Mouse (Mus musculus): ENCODE data around the gene Aplp2. TPM values are rescaled to one million over a fixed set of nuclear protein-coding genes. Genes with fewer than 3 reads are reported as not detected.

Aplp2 gene
- polyA plus RNA-seq, 1 experiment from 2014 or later: 326 TPM

- peaks cover 30% of the 10 kb centered on the region for H3K4me1 ChIP-seq (ENCODE audit: control insufficient read depth, insufficient read depth, low read length)
- no peaks in the 10 kb centered on the region for H3K36me3 ChIP-seq (ENCODE audit: control insufficient read depth, insufficient read depth, low read length)
- WGBS: under 1% methylated on average over 93 of the region's 93 CpGs
- ATAC-seq (ENCODE audit: insufficient read depth, low FRiP score): peak; percentile 48
- peak overlapping the region; percentile 91 for H3K27ac ChIP-seq (ENCODE audit: low read length)
- H3K9me3 ChIP-seq (replicated peaks; ENCODE audit: control insufficient read depth, low read length): no peaks in the 10 kb centered on the region
- H3K27me3 ChIP-seq (ENCODE audit: control insufficient read depth, insufficient read depth, low read length): no peaks in the 10 kb centered on the region
- H3K4me3 ChIP-seq (replicated peaks; ENCODE audit: low read length): peak overlapping the region; percentile 89
- peak overlapping the region; percentile 94 for H3K9ac ChIP-seq (ENCODE audit: low read length)
- H3K4me2 ChIP-seq (ENCODE audit: low read depth, low read length): peak overlapping the region; percentile 79
These were observed 596 bp downstream of the Aplp2 start for GRCm38 (mm10) chr9:31210749-31211689.

- H3K9me3 ChIP-seq (replicated peaks; ENCODE audit: control insufficient read depth, low read length): no peaks in the 10 kb centered on the region
- no peaks in the 10 kb centered on the region for H3K27me3 ChIP-seq (ENCODE audit: control insufficient read depth, insufficient read depth, low read length)
- WGBS: 16% methylated on average over 7 of the region's 7 CpGs
- H3K4me3 ChIP-seq (replicated peaks; ENCODE audit: low read length): peak overlapping the region; percentile 89
- ATAC-seq (ENCODE audit: insufficient read depth, low FRiP score): no peak
- H3K4me2 ChIP-seq (ENCODE audit: low read depth, low read length): peak overlapping the region; percentile 79
- no peak overlapping the region for H3K27ac ChIP-seq (ENCODE audit: low read length)
- no peaks in the 10 kb centered on the region for H3K36me3 ChIP-seq (ENCODE audit: control insufficient read depth, insufficient read depth, low read length)
- H3K4me1 ChIP-seq (ENCODE audit: control insufficient read depth, insufficient read depth, low read length): peaks cover 38% of the 10 kb centered on the region
- H3K9ac ChIP-seq (ENCODE audit: low read length): peak overlapping the region; percentile 94
These were observed 1.5 kb downstream of the Aplp2 start for GRCm38 (mm10) chr9:31210163-31210562.

GRCm38 (mm10) chr9:31209502-31209901 lies 2.1 kb downstream of the Aplp2 start:
- no peak overlapping the region for H3K4me3 ChIP-seq (replicated peaks; ENCODE audit: low read length)
- H3K27me3 ChIP-seq (ENCODE audit: control insufficient read depth, insufficient read depth, low read length): no peaks in the 10 kb centered on the region
- no peak overlapping the region for H3K4me2 ChIP-seq (ENCODE audit: low read depth, low read length)
- peaks cover 41% of the 10 kb centered on the region for H3K4me1 ChIP-seq (ENCODE audit: control insufficient read depth, insufficient read depth, low read length)
- no peaks in the 10 kb centered on the region for H3K9me3 ChIP-seq (replicated peaks; ENCODE audit: control insufficient read depth, low read length)
- H3K9ac ChIP-seq (ENCODE audit: low read length): no peak overlapping the region
- H3K36me3 ChIP-seq (ENCODE audit: control insufficient read depth, insufficient read depth, low read length): no peaks in the 10 kb centered on the region
- no peak overlapping the region for H3K27ac ChIP-seq (ENCODE audit: low read length)
- no peak for ATAC-seq (ENCODE audit: insufficient read depth, low FRiP score)
- WGBS: 93% methylated on average over 1 of the region's 1 CpGs

DNA sequence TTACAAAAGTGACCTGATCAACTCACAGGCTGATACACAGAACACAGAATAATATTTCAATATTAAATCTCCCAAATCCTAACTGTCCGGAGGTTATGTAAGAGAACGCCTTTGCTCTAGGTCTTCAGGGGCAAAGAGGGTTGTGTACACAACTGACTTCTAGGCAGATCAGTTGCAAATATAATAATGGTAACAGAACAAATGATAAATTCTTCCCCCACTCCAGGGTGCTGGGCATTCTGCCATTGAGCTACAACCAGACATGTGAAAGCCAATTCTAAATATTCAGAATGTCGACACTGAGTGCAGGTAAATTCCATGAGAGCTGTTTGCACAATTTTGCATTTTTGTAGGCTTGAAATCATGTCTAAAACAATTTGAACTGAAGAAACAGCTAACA lies 3.9 kb downstream of the Aplp2 start:
- no peak for ATAC-seq (ENCODE audit: insufficient read depth, low FRiP score)
- WGBS: 53% methylated on average over 3 of the region's 3 CpGs
- peaks cover 45% of the 10 kb centered on the region for H3K4me1 ChIP-seq (ENCODE audit: control insufficient read depth, insufficient read depth, low read length)

GRCm38 (mm10) chr9:31204722-31205121 lies 6.9 kb downstream of the Aplp2 start:
- Histone ChIP-seq H3K4me3 (replicated peaks; ENCODE audit: low read length) (no peak overlapping the region), H3K9ac (ENCODE audit: low read length) (no peak overlapping the region), H3K36me3 (ENCODE audit: control insufficient read depth, insufficient read depth, low read length) (no peaks in the 10 kb centered on the region), H3K27me3 (ENCODE audit: control insufficient read depth, insufficient read depth, low read length) (no peaks in the 10 kb centered on the region), H3K9me3 (replicated peaks; ENCODE audit: control insufficient read depth, low read length) (no peaks in the 10 kb centered on the region), H3K4me1 (ENCODE audit: control insufficient read depth, insufficient read depth, low read length) (peaks cover 37% of the 10 kb centered on the region), H3K27ac (ENCODE audit: low read length) (peak overlapping the region; percentile 49; the same call in 1 of the 2 replicates), H3K4me2 (ENCODE audit: low read depth, low read length) (no peak overlapping the region)
- ATAC-seq (ENCODE audit: insufficient read depth, low FRiP score): no peak
- WGBS: 37% methylated on average over 6 of the region's 6 CpGs

More for the DNA sequence above, 3.9 kb downstream of the Aplp2 start:
- Histone ChIP-seq H3K4me3 (replicated peaks; ENCODE audit: low read length) (no peak overlapping the region), H3K27ac (ENCODE audit: low read length) (no peak overlapping the region), H3K9me3 (replicated peaks; ENCODE audit: control insufficient read depth, low read length) (no peaks in the 10 kb centered on the region), H3K4me2 (ENCODE audit: low read depth, low read length) (no peak overlapping the region), H3K36me3 (ENCODE audit: control insufficient read depth, insufficient read depth, low read length) (no peaks in the 10 kb centered on the region), H3K9ac (ENCODE audit: low read length) (no peak overlapping the region), H3K27me3 (ENCODE audit: control insufficient read depth, insufficient read depth, low read length) (no peaks in the 10 kb centered on the region)

GRCm38 (mm10) chr9:31203571-31204210 lies 7.9 kb downstream of the Aplp2 start:
- H3K4me2 ChIP-seq (ENCODE audit: low read depth, low read length): no peak overlapping the region
- no peak for ATAC-seq (ENCODE audit: insufficient read depth, low FRiP score)
- H3K4me3 ChIP-seq (replicated peaks; ENCODE audit: low read length): no peak overlapping the region
- H3K9ac ChIP-seq (ENCODE audit: low read length): peak overlapping the region; percentile 26; the same call in 1 of the 2 replicates
- H3K4me1 ChIP-seq (ENCODE audit: control insufficient read depth, insufficient read depth, low read length): peaks cover 29% of the 10 kb centered on the region
- H3K27me3 ChIP-seq (ENCODE audit: control insufficient read depth, insufficient read depth, low read length): no peaks in the 10 kb centered on the region
- 83% methylated on average over 16 of the region's 16 CpGs for whole genome bisulfite sequencing
- H3K27ac ChIP-seq (ENCODE audit: low read length): no peak overlapping the region
- no peaks in the 10 kb centered on the region for H3K36me3 ChIP-seq (ENCODE audit: control insufficient read depth, insufficient read depth, low read length)
- no peaks in the 10 kb centered on the region for H3K9me3 ChIP-seq (replicated peaks; ENCODE audit: control insufficient read depth, low read length)

GRCm38 (mm10) chr9:31203068-31203467 lies 8.5 kb downstream of the Aplp2 start:
- peaks cover 28% of the 10 kb centered on the region for H3K4me1 ChIP-seq (ENCODE audit: control insufficient read depth, insufficient read depth, low read length)
- H3K9me3 ChIP-seq (replicated peaks; ENCODE audit: control insufficient read depth, low read length): no peaks in the 10 kb centered on the region
- no peak overlapping the region for H3K9ac ChIP-seq (ENCODE audit: low read length)
- H3K36me3 ChIP-seq (ENCODE audit: control insufficient read depth, insufficient read depth, low read length): no peaks in the 10 kb centered on the region
- ATAC-seq (ENCODE audit: insufficient read depth, low FRiP score): no peak
- H3K4me2 ChIP-seq (ENCODE audit: low read depth, low read length): no peak overlapping the region
- no peak overlapping the region for H3K27ac ChIP-seq (ENCODE audit: low read length)
- H3K27me3 ChIP-seq (ENCODE audit: control insufficient read depth, insufficient read depth, low read length): no peaks in the 10 kb centered on the region
- 81% methylated on average over 6 of the region's 6 CpGs for WGBS
- no peak overlapping the region for H3K4me3 ChIP-seq (replicated peaks; ENCODE audit: low read length)

GRCm38 (mm10) chr9:31198614-31199013 lies 13.0 kb downstream of the Aplp2 start:
- ATAC-seq (ENCODE audit: insufficient read depth, low FRiP score): no peak
- Histone ChIP-seq H3K9me3 (replicated peaks; ENCODE audit: control insufficient read depth, low read length) (no peaks in the 10 kb centered on the region), H3K4me3 (replicated peaks; ENCODE audit: low read length) (no peak overlapping the region), H3K9ac (ENCODE audit: low read length) (no peak overlapping the region), H3K4me2 (ENCODE audit: low read depth, low read length) (no peak overlapping the region), H3K4me1 (ENCODE audit: control insufficient read depth, insufficient read depth, low read length) (peaks cover 2% of the 10 kb centered on the region; the same call in 1 of the 2 replicates), H3K36me3 (ENCODE audit: control insufficient read depth, insufficient read depth, low read length) (no peaks in the 10 kb centered on the region), H3K27ac (ENCODE audit: low read length) (no peak overlapping the region), H3K27me3 (ENCODE audit: control insufficient read depth, insufficient read depth, low read length) (no peaks in the 10 kb centered on the region)
- WGBS: 89% methylated on average over 3 of the region's 3 CpGs

DNA sequence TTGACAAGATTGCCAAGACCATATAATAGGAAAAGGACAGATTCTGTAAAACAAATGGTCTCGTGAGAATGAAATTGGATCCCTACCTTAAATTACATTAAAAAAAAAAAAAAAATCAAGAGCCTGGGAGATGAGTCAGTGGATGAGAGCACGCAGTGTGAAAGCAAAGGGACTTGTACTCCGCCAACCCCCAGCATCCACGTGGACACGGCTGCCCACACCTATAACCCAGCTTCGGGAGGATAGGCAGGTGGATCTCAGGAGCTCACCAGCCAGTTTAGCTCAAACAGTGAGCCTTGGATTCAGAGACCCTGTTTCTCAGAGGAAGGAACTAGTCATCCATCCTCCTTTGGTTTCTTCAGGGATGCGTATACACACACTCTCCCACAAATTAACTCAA lies 13.8 kb downstream of the Aplp2 start:
- no peaks in the 10 kb centered on the region for H3K27me3 ChIP-seq (ENCODE audit: control insufficient read depth, insufficient read depth, low read length)
- H3K27ac ChIP-seq (ENCODE audit: low read length): no peak overlapping the region
- H3K36me3 ChIP-seq (ENCODE audit: control insufficient read depth, insufficient read depth, low read length): no peaks in the 10 kb centered on the region
- no peak overlapping the region for H3K4me2 ChIP-seq (ENCODE audit: low read depth, low read length)
- H3K9ac ChIP-seq (ENCODE audit: low read length): no peak overlapping the region
- ATAC-seq (ENCODE audit: insufficient read depth, low FRiP score): no peak
- no peaks in the 10 kb centered on the region for H3K9me3 ChIP-seq (replicated peaks; ENCODE audit: control insufficient read depth, low read length)
- WGBS: 86% methylated on average over 7 of the region's 7 CpGs
- H3K4me3 ChIP-seq (replicated peaks; ENCODE audit: low read length): no peak overlapping the region
- no peaks in the 10 kb centered on the region for H3K4me1 ChIP-seq (ENCODE audit: control insufficient read depth, insufficient read depth, low read length)

Data from stomach, embryonic 16.5 days (tissue).